Mouse (Mus musculus) heart, embryonic 11.5 days (tissue): ENCODE data around the gene Zbed5. TPM values are rescaled to one million over a fixed set of nuclear protein-coding genes. Genes with fewer than 3 reads are reported as not detected.

Experiments used
- ATAC-seq: fragments of 200-750 bp; cut with Nextera tagmentation; replicated peaks from 2 replicates; pipeline ENCODE4 v1.8.0; 2017; ENCODE audit warnings: moderate library complexity; ENCODE audit not compliant: insufficient number of reproducible peaks, low FRiP score, low TSS enrichment
- H3K27ac ChIP-seq: fragments of 300-500 bp; sonication (generic); 2 replicates; pipeline ENCODE4 v1.5.1; 2014; ENCODE audit warnings: mild to moderate bottlenecking, low read depth, low read length
- H3K27me3 ChIP-seq: fragments of 300-500 bp; sonication (generic); 2 replicates; pipeline ENCODE4 v1.6.1; 2014; ENCODE audit warnings: mild to moderate bottlenecking, low read length, mixed read lengths; ENCODE audit not compliant: control insufficient read depth, insufficient read depth
- H3K36me3 ChIP-seq: fragments of 300-500 bp; sonication (generic); 2 replicates; pipeline ENCODE4 v1.6.1; 2014; ENCODE audit warnings: mild to moderate bottlenecking, low read length, moderate library complexity, mixed read lengths; ENCODE audit not compliant: control insufficient read depth, insufficient read depth
- H3K4me1 ChIP-seq: fragments of 300-500 bp; sonication (generic); 2 replicates; pipeline ENCODE4 v1.6.1; 2014; ENCODE audit warnings: low read length; ENCODE audit not compliant: control insufficient read depth, insufficient read depth
- H3K4me2 ChIP-seq: fragments of 300-500 bp; sonication (generic); 2 replicates; pipeline ENCODE4 v1.6.1; 2014; ENCODE audit warnings: mild to moderate bottlenecking, moderate library complexity
- H3K4me3 ChIP-seq: fragments of 300-500 bp; sonication (generic); 2 replicates; pipeline ENCODE4 v1.5.1; 2014; ENCODE audit warnings: low read depth, low read length
- H3K9ac ChIP-seq: fragments of 300-500 bp; sonication (generic); 2 replicates; pipeline ENCODE4 v1.6.1; 2014; ENCODE audit warnings: mild to moderate bottlenecking, low read depth, low read length, moderate library complexity
- H3K9me3 ChIP-seq: fragments of 300-500 bp; sonication (generic); replicated peaks from 2 replicates; pipeline ENCODE4 v1.6.1; 2016; ENCODE audit warnings: low read length; ENCODE audit not compliant: control insufficient read depth
- WGBS: fragments of 180-500 bp; shearing (Covaris S2); extraction: QIAGEN DNeasy Blood & Tissue Kit; methylation state at CpG from one replicate; pipeline ENCODE4 v1.1.7; 2014; ENCODE audit not compliant: insufficient replicate concordance; 5-methylcytosine and 5-hydroxymethylcytosine counted together
- polyA plus RNA-seq: library from polyadenylated mRNA; unstranded; fragments of >200 nt; fragmentation: Nextera tagmentation; extraction: Ambion mirVana; gene quantifications from 2 replicates; pipeline ENCODE4 v1.2.1, GENCODE M21; 2014

Zbed5 gene
- 4.8 and 5.8 TPM in 2 replicates for polyA plus RNA-seq

DNA sequence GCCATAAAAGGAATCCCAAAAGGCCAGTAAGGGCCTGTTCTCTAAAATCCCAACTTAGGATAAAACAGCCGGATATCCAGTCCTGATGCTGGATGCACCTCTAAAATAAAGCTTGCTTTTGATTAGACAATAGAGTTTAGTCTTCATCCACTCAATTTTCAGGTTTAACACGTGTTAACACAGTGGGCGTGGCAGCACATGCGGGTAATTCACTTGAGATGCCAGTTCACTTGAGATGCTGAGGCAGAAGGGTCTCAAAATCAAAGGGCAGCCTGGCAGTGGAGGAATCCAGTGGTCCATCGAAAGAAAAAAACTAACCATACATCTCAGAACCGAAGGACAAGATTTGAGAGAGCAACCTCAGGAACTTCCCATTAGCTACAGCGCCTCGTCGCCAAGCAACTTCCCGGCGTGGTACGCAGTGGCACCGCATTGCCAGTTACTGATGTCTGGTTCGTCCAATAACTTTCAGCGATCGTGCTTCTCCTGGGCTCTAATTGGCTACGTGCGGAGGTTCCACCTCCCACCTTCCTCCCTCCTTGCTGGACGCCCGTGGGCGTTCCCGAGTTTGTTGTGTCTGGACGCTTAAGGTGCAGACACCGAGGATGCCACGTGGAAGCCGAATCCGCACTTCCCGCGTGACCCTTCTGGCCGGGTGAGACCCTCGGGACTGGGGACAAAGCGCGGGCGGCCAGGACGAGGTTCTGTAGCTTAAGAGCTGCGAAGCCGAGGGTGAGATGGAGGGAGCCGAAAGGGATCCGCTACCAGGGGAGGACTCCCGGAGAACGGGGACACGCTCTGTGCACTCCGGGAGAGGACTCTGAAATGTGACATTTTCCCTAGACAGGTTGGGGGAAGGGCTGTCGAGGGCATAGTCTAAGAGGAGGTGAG is at the start of gene Zbed5:
Zbed5 (plus strand) TSS at position 526 of the 891 bp plus-strand sequence.
- H3K4me1 ChIP-seq, result peaks cover 2% of the 10 kb centered on the region; the same call in 1 of the 2 replicates
- peak; percentile 93 for ATAC-seq
- H3K4me2 ChIP-seq, result peak within 1 kb of the TSS; percentile 79
- peak within 1 kb of the TSS; percentile 69 for H3K9ac ChIP-seq
- H3K4me3 ChIP-seq, result peak within 1 kb of the TSS; percentile 64
- H3K36me3 ChIP-seq, result no peaks in the 10 kb centered on the region
- no peaks in the 10 kb centered on the region for H3K9me3 ChIP-seq
- no peak within 1 kb of the TSS for H3K27ac ChIP-seq
- 2% methylated on average over 44 of the region's 44 CpGs for WGBS
- no peaks in the 10 kb centered on the region for H3K27me3 ChIP-seq

DNA sequence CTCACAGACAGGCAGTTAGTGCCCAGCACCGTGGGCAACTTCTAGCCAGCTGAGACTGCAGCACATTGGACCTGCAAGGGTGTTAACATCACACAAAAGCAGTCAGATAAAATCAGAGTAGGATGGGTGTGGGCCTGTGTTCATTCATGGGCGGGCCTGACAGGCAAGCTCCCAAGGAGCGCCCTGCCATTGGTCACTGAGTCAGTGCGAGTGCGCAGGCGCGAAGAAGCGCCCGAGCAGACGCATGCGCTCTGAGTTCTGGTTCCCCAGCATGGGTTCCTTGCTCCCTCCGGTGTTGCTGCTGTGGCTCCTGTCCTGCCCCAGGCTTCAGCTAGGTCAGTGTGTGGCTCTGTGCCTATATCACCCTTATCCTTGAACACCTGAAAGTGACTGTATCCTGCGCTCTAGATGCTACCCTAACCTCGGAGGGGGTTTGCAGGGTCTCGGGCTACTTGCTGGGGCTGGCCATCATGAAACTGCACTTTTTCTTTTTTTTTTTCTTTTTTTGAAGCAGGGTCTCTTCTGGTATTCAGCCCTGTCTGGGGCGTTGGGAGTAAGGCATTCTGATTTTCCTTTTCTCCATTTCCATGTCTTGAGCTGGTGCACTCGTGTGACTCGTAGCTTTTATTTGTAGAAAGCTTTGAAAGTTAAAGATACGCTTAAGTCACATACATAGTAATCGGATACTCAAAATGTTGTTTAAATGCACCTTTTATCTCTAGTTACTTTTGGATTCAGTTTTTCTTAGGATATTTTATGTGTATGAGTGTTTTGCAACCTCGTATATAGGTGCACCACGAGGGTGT is 48.6 kb upstream of the Zbed5 start, which contains the start of gene Sumf2:
Sumf2 (plus strand) TSS at position 235 of the 806 bp plus-strand sequence.
- H3K9ac ChIP-seq, result peak within 1 kb of the TSS; percentile 73
- 10% methylated on average over 22 of the region's 22 CpGs for WGBS
- H3K9me3 ChIP-seq, result no peaks in the 10 kb centered on the region
- H3K4me3 ChIP-seq, result peak within 1 kb of the TSS; percentile 60
- peaks cover 11% of the 10 kb centered on the region for H3K4me1 ChIP-seq
- ATAC-seq, result peak; percentile 96
- H3K4me2 ChIP-seq, result peak within 1 kb of the TSS; percentile 73
- no peaks in the 10 kb centered on the region for H3K27me3 ChIP-seq
- peak within 1 kb of the TSS; percentile 62 for H3K27ac ChIP-seq
- peaks cover 12% of the 10 kb centered on the region for H3K36me3 ChIP-seq

DNA sequence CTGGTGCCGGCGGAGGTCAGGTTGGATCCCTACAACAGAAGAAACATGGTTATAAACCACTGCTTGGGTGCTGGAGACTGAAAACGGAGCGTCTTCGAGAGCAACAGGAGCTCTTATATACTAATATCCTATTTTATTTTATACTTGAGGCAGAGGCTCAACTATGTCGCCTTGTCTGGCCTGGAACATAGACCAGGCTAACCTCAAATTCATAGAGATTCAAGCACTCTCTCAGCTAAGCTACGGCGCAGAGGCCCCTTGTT is 48.0 kb upstream of the Zbed5 start:
- no peak overlapping the region for H3K27ac ChIP-seq
- no peak for ATAC-seq
- 53% methylated on average over 8 of the region's 8 CpGs for WGBS

DNA sequence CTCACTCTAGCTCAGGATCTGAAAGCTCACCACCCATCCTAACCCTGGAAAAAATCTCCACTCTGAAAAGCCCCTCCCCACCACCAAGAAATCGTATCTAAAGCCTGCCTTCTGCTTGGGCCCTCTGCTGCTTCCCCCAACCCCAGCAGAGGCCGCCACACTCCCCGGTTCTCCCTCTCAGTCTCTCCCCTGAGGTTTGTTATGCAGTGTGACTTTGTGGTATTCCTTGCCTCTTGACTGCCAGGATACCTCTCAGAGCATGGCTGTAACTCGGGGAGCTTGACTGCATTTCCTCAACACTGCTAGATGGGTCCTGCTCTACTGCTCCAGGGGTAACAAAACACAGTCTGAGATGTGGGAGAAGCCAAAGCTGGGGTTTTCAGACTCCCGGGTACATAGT is 40.4 kb upstream of the Zbed5 start:
- 35% methylated on average over 5 of the region's 5 CpGs for WGBS
- H3K9ac ChIP-seq, result no peak overlapping the region
- ATAC-seq, result 0 out of 2 replicates have a peak, but pooled peaks have one; percentile 12
- H3K4me3 ChIP-seq, result no peak overlapping the region
- H3K9me3 ChIP-seq, result no peaks in the 10 kb centered on the region
- H3K36me3 ChIP-seq, result peaks cover 4% of the 10 kb centered on the region
- no peak overlapping the region for H3K27ac ChIP-seq
- peak overlapping the region; percentile 7; the same call in 1 of the 2 replicates for H3K4me2 ChIP-seq
- H3K4me1 ChIP-seq, result no peaks in the 10 kb centered on the region
- no peaks in the 10 kb centered on the region for H3K27me3 ChIP-seq

More for the DNA sequence above, 48.0 kb upstream of the Zbed5 start:
- Histone ChIP-seq H3K9me3 (no peaks in the 10 kb centered on the region), H3K4me3 (peak overlapping the region; percentile 60), H3K36me3 (peaks cover 12% of the 10 kb centered on the region), H3K9ac (peak overlapping the region; percentile 73), H3K4me1 (peaks cover 11% of the 10 kb centered on the region), H3K4me2 (peak overlapping the region; percentile 73), H3K27me3 (no peaks in the 10 kb centered on the region)

DNA sequence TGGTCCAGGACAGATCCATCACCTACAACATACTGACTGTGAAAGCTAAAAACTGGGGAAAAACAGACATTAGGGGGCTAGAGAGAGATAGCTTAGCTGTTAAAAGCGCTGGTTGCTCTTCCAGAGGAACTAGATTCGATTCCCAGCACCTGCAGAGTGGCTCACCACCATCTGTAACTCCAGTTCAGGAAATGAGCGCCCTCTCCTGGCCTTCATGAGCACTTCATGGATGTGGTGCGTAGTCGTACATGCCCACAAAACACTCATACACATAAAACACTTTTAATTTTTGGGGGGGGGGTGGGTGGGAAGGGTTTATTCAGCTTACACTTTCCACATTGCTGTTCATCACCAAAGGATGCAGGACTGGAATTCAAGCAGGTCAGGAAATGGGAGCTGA is 39.1 kb upstream of the Zbed5 start:
- H3K4me1 ChIP-seq, result no peaks in the 10 kb centered on the region
- no peak for ATAC-seq
- no peak overlapping the region for H3K9ac ChIP-seq
- WGBS, result 88% methylated on average over 5 of the region's 5 CpGs
- no peak overlapping the region for H3K4me3 ChIP-seq
- H3K27me3 ChIP-seq, result no peaks in the 10 kb centered on the region
- H3K27ac ChIP-seq, result no peak overlapping the region
- peaks cover 4% of the 10 kb centered on the region for H3K36me3 ChIP-seq
- no peak overlapping the region for H3K4me2 ChIP-seq
- no peaks in the 10 kb centered on the region for H3K9me3 ChIP-seq

DNA sequence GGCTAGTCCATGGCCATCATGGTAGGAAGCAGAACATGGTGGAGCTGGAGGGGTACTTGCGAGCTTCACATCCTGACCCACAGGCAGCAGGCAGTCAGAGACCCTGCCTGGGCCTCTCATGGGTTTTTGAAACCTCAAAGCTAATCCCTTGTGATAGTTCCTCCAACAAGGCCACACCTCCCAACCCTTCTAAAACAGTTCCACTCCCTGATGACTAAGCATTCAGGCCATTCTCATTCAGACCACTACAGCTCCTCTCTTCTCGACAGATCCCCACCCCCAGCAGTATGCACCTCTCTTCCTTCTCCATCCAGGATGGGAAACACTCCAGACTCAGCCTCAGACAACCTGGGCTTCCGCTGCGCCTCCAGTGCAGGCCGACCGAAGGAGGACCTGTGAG is 33.2 kb upstream of the Zbed5 start:
- Histone ChIP-seq H3K36me3 (peaks cover 10% of the 10 kb centered on the region), H3K4me3 (no peak overlapping the region), H3K4me2 (no peak overlapping the region), H3K4me1 (no peaks in the 10 kb centered on the region), H3K9ac (no peak overlapping the region), H3K27me3 (no peaks in the 10 kb centered on the region), H3K9me3 (no peaks in the 10 kb centered on the region), H3K27ac (no peak overlapping the region)
- WGBS, result 98% methylated on average over 6 of the region's 6 CpGs
- no peak for ATAC-seq

DNA sequence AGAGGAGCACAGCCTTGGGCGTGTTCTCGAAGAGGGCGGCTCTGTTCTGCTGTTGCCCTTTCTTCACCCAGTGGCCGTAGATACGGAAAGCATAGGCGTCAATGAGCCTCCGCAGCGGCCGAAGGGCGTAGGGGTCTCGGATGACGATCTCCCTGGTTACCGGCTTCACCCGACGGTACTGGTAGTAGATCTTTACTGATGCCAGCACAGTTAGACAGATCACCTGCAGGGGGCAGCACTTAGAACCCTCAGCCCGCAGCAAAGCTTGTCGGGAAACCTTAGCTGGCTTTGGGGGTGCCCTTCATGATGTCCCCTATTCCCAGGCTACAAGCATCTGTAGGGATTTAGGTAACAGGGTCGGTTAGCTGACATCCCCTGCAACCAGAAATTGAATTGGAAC is 31.1 kb upstream of the Zbed5 start:
- no peak overlapping the region for H3K4me3 ChIP-seq
- no peaks in the 10 kb centered on the region for H3K9me3 ChIP-seq
- WGBS, result 9% methylated on average over 18 of the region's 18 CpGs
- no peak for ATAC-seq
- H3K9ac ChIP-seq, result 0 out of 2 replicates have a peak overlapping the region, but pooled peaks have one; percentile 1
- H3K36me3 ChIP-seq, result peaks cover 8% of the 10 kb centered on the region
- no peak overlapping the region for H3K27ac ChIP-seq
- no peaks in the 10 kb centered on the region for H3K4me1 ChIP-seq
- H3K4me2 ChIP-seq, result peak overlapping the region; percentile 45
- no peaks in the 10 kb centered on the region for H3K27me3 ChIP-seq

DNA sequence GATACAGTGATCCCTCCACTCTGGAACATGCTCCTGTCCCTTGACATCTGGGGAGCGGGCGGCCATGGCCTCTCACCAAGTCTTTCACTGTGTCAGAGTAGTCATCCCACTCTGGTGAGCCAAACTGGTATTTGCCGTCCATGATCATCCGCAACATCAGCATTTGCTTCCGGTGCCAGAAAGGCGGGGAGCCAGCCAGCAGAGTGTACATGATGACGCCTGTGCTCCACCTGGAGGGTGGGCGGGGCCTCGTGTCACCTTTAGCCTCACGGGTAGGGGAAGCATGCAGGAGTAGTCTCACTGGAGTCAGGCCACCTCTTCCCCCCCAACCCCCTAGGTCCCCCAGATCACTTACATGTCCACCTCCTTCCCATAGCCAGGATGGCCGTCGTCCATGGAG is 29.7 kb upstream of the Zbed5 start:
- Histone ChIP-seq H3K4me1 (no peaks in the 10 kb centered on the region), H3K9me3 (no peaks in the 10 kb centered on the region), H3K27me3 (no peaks in the 10 kb centered on the region), H3K27ac (no peak overlapping the region), H3K9ac (no peak overlapping the region), H3K4me2 (no peak overlapping the region), H3K4me3 (no peak overlapping the region), H3K36me3 (peaks cover 8% of the 10 kb centered on the region)
- 81% methylated on average over 12 of the region's 12 CpGs for WGBS
- ATAC-seq, result no peak
